Mouse (Mus musculus) forebrain, embryonic 13.5 days (tissue): ENCODE data around the gene Pick1. TPM values are rescaled to one million over a fixed set of nuclear protein-coding genes. Genes with fewer than 3 reads are reported as not detected.

ENCODE experiments used
- ATAC-seq: fragments of 200-750 bp; cut with Nextera tagmentation; 2 replicates; pipeline ENCODE4 v1.8.0; 2017
- H3K27ac ChIP-seq: fragments of 300-500 bp; sonication (generic); 2 replicates; pipeline ENCODE4 v1.5.1; 2015; ENCODE audit warnings: inconsistent platforms, mild to moderate bottlenecking, moderate library complexity
- H3K27me3 ChIP-seq: fragments of 300-500 bp; sonication (generic); 2 replicates; pipeline ENCODE4 v1.6.1; 2015; ENCODE audit warnings: mild to moderate bottlenecking, inconsistent platforms
- H3K36me3 ChIP-seq: fragments of 300-500 bp; sonication (generic); 2 replicates; pipeline ENCODE4 v1.6.1; 2015; ENCODE audit warnings: mild to moderate bottlenecking, inconsistent platforms; ENCODE audit not compliant: poor library complexity, severe bottlenecking
- H3K4me1 ChIP-seq: fragments of 300-500 bp; sonication (generic); 2 replicates; pipeline ENCODE4 v1.6.1; 2015; ENCODE audit warnings: inconsistent platforms
- H3K4me2 ChIP-seq: fragments of 300-500 bp; sonication (generic); 2 replicates; pipeline ENCODE4 v1.6.1; 2015; ENCODE audit warnings: inconsistent platforms, mild to moderate bottlenecking, moderate library complexity
- H3K4me3 ChIP-seq: fragments of 300-500 bp; sonication (generic); 2 replicates; pipeline ENCODE4 v1.5.1; 2015; ENCODE audit warnings: mild to moderate bottlenecking, inconsistent platforms
- H3K9ac ChIP-seq: fragments of 300-500 bp; sonication (generic); 2 replicates; pipeline ENCODE4 v1.6.1; 2015; ENCODE audit warnings: mild to moderate bottlenecking, inconsistent platforms
- H3K9me3 ChIP-seq: fragments of 300-500 bp; sonication (generic); replicated peaks from 2 replicates; pipeline ENCODE4 v1.6.1; 2016; ENCODE audit warnings: inconsistent platforms
- WGBS: fragments of 180-500 bp; shearing (Covaris S2); methylation state at CpG from one replicate; pipeline ENCODE4 v1.1.7; 2015; 5-methylcytosine and 5-hydroxymethylcytosine counted together
- polyA plus RNA-seq: library from polyadenylated mRNA; unstranded; fragments of >200 nt; fragmentation: Nextera tagmentation; extraction: Ambion mirVana; gene quantifications from 2 replicates; pipeline ENCODE4 v1.2.1, GENCODE M21; 2015

Pick1 gene
- polyA plus RNA-seq, 1 experiment from 2014 or later: 68.1 TPM

DNA sequence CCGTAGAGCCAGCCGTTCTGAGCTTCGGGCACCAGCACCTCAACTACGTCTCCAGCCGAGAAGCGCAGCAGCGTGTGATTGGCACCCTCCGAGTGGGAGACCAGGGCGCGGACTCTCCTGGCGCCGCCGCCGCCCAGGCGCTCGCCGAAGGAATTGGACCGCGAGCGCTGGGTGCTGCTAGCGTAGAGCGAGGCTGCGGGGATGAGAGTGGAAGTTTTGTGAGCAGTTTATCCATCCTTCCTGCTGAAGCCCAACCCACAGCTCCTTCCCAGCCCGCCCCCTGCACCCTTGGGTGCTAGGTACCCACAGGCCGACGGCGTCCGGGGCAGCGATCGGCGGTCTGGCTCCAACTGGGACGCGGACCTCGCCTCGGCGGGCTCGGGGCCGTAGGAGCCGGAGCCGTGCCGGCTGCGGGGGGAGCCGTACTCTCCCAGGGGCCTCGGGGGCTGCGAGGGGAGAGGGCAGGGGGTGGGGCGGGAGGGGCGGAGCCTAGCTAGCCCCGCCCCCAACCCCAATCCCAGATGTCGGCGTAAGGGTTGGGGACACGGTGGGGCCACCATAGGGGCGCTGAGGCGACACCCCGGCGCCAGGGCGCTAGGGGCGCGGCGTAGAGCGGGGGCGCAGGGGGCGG, 32.2 kb downstream of the Pick1 start:
- Histone ChIP-seq H3K9me3 (no peaks in the 10 kb centered on the region), H3K4me2 (peak overlapping the region; percentile 92), H3K27ac (no peak overlapping the region), H3K4me3 (peak overlapping the region; percentile 57), H3K27me3 (peaks cover 69% of the 10 kb centered on the region), H3K9ac (peak overlapping the region; percentile 70), H3K4me1 (peaks cover 15% of the 10 kb centered on the region), H3K36me3 (no peaks in the 10 kb centered on the region)
- WGBS: 1% methylated on average over 52 of the region's 62 CpGs
- ATAC-seq: peak; percentile 78

- Histone ChIP-seq H3K4me3 (peak overlapping the region; percentile 57), H3K27ac (no peak overlapping the region), H3K27me3 (peaks cover 69% of the 10 kb centered on the region), H3K4me2 (peak overlapping the region; percentile 92), H3K4me1 (peaks cover 15% of the 10 kb centered on the region), H3K9ac (peak overlapping the region; percentile 70), H3K9me3 (no peaks in the 10 kb centered on the region), H3K36me3 (no peaks in the 10 kb centered on the region)
- peak; percentile 58 for ATAC-seq
- under 1% methylated on average over 20 of the region's 28 CpGs for WGBS
Measured at GRCm38 (mm10) chr15:79261757-79262156, 32.8 kb downstream of the Pick1 start.

- Histone ChIP-seq H3K9me3 (no peaks in the 10 kb centered on the region), H3K4me3 (peak overlapping the region; percentile 57; the same call in 1 of the 2 replicates), H3K4me1 (peaks cover 15% of the 10 kb centered on the region), H3K36me3 (no peaks in the 10 kb centered on the region), H3K9ac (no peak overlapping the region), H3K27me3 (peaks cover 69% of the 10 kb centered on the region), H3K27ac (no peak overlapping the region), H3K4me2 (peak overlapping the region; percentile 92)
- no peak for ATAC-seq
- WGBS: 23% methylated on average over 13 of the region's 13 CpGs
Measured at GRCm38 (mm10) chr15:79262375-79262774, 33.4 kb downstream of the Pick1 start.

GRCm38 (mm10) chr15:79262786-79263309, 33.9 kb downstream of the Pick1 start:
- Histone ChIP-seq H3K36me3 (no peaks in the 10 kb centered on the region), H3K4me2 (peak overlapping the region; percentile 92; the same call in 1 of the 2 replicates), H3K9me3 (no peaks in the 10 kb centered on the region), H3K4me3 (no peak overlapping the region), H3K27me3 (peaks cover 69% of the 10 kb centered on the region), H3K4me1 (peaks cover 15% of the 10 kb centered on the region), H3K27ac (no peak overlapping the region), H3K9ac (no peak overlapping the region)
- WGBS: 97% methylated on average over 3 of the region's 3 CpGs
- ATAC-seq: no peak

DNA sequence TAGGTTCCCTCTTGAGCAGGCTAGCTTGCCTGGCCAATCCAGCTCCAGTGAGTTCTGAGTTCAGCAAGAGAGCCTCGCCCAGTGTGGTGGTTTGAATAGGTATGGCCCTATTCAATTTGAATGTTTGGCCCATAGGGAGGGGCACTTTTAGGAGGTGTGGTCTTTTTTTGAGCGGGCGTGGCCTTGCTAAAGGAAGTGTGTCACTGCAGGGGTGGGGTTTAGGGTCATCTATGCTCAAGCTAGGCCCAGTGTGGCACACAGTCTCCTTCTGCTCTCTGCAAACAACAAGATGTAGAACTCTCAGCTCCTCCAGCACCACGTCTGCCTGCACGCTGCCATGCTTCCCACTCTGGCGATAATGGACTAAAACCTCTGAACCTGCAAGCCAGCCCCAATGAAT, 34.8 kb downstream of the Pick1 start:
- no peak overlapping the region for H3K4me3 ChIP-seq
- H3K27me3 ChIP-seq: peaks cover 61% of the 10 kb centered on the region
- no peak overlapping the region for H3K9ac ChIP-seq
- no peaks in the 10 kb centered on the region for H3K36me3 ChIP-seq
- no peak for ATAC-seq
- 88% methylated on average over 6 of the region's 6 CpGs for WGBS
- H3K27ac ChIP-seq: no peak overlapping the region
- H3K4me1 ChIP-seq: peaks cover 15% of the 10 kb centered on the region
- no peaks in the 10 kb centered on the region for H3K9me3 ChIP-seq
- H3K4me2 ChIP-seq: no peak overlapping the region

- Histone ChIP-seq H3K36me3 (no peaks in the 10 kb centered on the region), H3K27me3 (peaks cover 50% of the 10 kb centered on the region)
- 73% methylated on average over 4 of the region's 4 CpGs for WGBS
Measured at GRCm38 (mm10) chr15:79265384-79265783, 36.4 kb downstream of the Pick1 start.

DNA sequence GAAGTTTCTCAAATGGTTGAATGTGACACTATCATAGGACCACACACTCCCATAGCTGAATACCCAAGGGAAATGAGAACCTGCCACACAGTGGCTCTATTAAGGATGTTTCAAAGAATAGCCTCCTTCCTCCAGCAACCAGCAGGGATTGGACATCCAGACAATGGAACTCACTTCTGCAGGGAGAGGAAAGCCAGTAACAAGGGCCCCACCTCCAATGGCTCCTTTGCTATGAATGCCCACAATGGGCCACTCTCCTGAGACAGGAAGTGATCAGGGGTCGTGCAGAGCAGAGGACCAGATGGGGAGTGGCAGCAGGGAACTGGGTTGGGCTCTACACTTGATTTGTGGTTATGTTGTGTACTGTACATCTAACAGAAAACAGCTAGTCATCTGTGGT, 39.5 kb downstream of the Pick1 start:
- no peak overlapping the region for H3K27ac ChIP-seq
- H3K9me3 ChIP-seq: no peaks in the 10 kb centered on the region
- WGBS: 25% methylated on average over 1 of the region's 1 CpGs
- peaks cover 16% of the 10 kb centered on the region for H3K4me1 ChIP-seq
- no peak overlapping the region for H3K4me3 ChIP-seq
- H3K36me3 ChIP-seq: no peaks in the 10 kb centered on the region
- ATAC-seq: no peak
- peaks cover 19% of the 10 kb centered on the region for H3K27me3 ChIP-seq
- no peak overlapping the region for H3K4me2 ChIP-seq
- H3K9ac ChIP-seq: no peak overlapping the region

More at GRCm38 (mm10) chr15:79265384-79265783, 36.4 kb downstream of the Pick1 start:
- Histone ChIP-seq H3K4me3 (no peak overlapping the region), H3K27ac (no peak overlapping the region), H3K4me2 (no peak overlapping the region), H3K9me3 (no peaks in the 10 kb centered on the region), H3K9ac (no peak overlapping the region), H3K4me1 (peaks cover 20% of the 10 kb centered on the region)
- ATAC-seq: no peak

GRCm38 (mm10) chr15:79270317-79271123, 41.5 kb downstream of the Pick1 start:
- H3K4me1 ChIP-seq: peaks cover 16% of the 10 kb centered on the region
- peaks cover 5% of the 10 kb centered on the region; the same call in 1 of the 2 replicates for H3K27me3 ChIP-seq
- no peaks in the 10 kb centered on the region for H3K36me3 ChIP-seq
- H3K4me3 ChIP-seq: peak overlapping the region; percentile 47
- under 1% methylated on average over 33 of the region's 33 CpGs for WGBS
- H3K27ac ChIP-seq: peak overlapping the region; percentile 35; the same call in 1 of the 2 replicates
- peak overlapping the region; percentile 63 for H3K9ac ChIP-seq
- ATAC-seq: peak; percentile 78
- peak overlapping the region; percentile 94 for H3K4me2 ChIP-seq
- no peaks in the 10 kb centered on the region for H3K9me3 ChIP-seq

DNA sequence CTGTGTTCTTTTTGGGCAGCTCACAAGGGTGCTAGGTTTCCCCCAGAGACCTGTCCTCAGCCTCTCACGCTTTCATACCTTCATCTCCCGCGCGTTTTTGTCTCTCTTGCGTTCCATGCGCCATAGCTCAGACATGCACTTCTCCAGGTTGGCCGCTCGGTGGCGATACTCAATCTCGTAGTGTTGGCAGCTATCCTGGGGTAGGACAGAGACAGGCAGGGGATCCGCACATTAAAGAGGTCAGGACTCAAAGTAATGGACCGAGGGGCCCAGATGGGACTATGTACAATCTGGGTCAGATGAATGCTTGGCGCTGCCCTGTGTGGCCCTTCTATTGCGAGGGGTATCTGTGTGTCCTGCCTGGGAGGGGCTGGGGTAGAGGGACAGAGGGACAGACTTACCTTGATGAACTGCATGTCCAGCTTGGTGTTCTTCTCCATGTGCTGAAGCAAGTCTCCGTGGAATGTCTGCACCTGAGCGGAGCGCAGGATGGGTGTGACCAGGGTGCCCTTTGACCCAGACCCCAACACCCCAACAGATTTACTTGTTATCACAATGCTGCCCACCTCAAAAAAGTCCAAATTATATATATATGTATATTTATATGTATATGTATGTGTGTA, 42.3 kb downstream of the Pick1 start:
- peaks cover 16% of the 10 kb centered on the region for H3K4me1 ChIP-seq
- peak overlapping the region; percentile 47 for H3K4me3 ChIP-seq
- 15% methylated on average over 17 of the region's 17 CpGs for WGBS
- no peak overlapping the region for H3K27ac ChIP-seq
- no peaks in the 10 kb centered on the region for H3K36me3 ChIP-seq
- peak overlapping the region; percentile 94 for H3K4me2 ChIP-seq
- no peaks in the 10 kb centered on the region for H3K9me3 ChIP-seq
- ATAC-seq: 0 out of 2 replicates have a peak, but pooled peaks have one; percentile 48
- H3K9ac ChIP-seq: peak overlapping the region; percentile 63
- peaks cover 5% of the 10 kb centered on the region; the same call in 1 of the 2 replicates for H3K27me3 ChIP-seq

- no peak overlapping the region for H3K4me2 ChIP-seq
- H3K9ac ChIP-seq: no peak overlapping the region
- no peaks in the 10 kb centered on the region for H3K9me3 ChIP-seq
- WGBS: 60% methylated on average over 10 of the region's 10 CpGs
- no peak overlapping the region for H3K4me3 ChIP-seq
- peaks cover 16% of the 10 kb centered on the region for H3K4me1 ChIP-seq
- H3K27ac ChIP-seq: no peak overlapping the region
- H3K27me3 ChIP-seq: peaks cover 5% of the 10 kb centered on the region; the same call in 1 of the 2 replicates
- ATAC-seq: no peak
- no peaks in the 10 kb centered on the region for H3K36me3 ChIP-seq
Measured at GRCm38 (mm10) chr15:79273020-79273419, 44.0 kb downstream of the Pick1 start.

DNA sequence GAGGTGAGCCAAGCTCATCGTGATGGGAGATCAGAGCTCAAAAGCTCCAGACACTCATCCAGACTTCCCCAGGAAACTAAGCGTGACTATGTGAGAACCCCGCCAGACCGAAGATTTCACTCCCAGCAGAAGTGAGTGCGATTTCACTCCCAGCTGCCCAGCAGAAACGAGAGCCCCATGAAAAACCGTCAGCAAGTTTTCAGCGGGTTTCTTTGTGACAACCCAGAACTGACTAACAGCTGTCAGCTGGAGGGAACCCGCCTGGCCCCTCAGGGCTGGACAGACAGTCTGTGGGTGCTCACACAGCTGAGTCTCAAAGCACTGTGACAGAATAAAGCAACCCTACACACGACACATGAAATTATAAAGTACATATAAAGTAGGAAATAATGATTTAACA, 48.8 kb downstream of the Pick1 start:
- no peak overlapping the region for H3K4me3 ChIP-seq
- no peak overlapping the region for H3K27ac ChIP-seq
- H3K4me1 ChIP-seq: no peaks in the 10 kb centered on the region
- H3K9me3 ChIP-seq: no peaks in the 10 kb centered on the region
- H3K27me3 ChIP-seq: no peaks in the 10 kb centered on the region
- no peaks in the 10 kb centered on the region for H3K36me3 ChIP-seq
- no peak for ATAC-seq
- no peak overlapping the region for H3K9ac ChIP-seq
- H3K4me2 ChIP-seq: no peak overlapping the region
- WGBS: 80% methylated on average over 10 of the region's 10 CpGs

GRCm38 (mm10) chr15:79280209-79280608, 51.2 kb downstream of the Pick1 start:
- no peak for ATAC-seq
- Histone ChIP-seq H3K9ac (no peak overlapping the region), H3K27ac (no peak overlapping the region), H3K4me2 (no peak overlapping the region), H3K4me1 (no peaks in the 10 kb centered on the region), H3K27me3 (no peaks in the 10 kb centered on the region), H3K36me3 (no peaks in the 10 kb centered on the region), H3K9me3 (no peaks in the 10 kb centered on the region), H3K4me3 (no peak overlapping the region)
- WGBS: 25% methylated on average over 6 of the region's 6 CpGs
